In the genomic region with DNA sequence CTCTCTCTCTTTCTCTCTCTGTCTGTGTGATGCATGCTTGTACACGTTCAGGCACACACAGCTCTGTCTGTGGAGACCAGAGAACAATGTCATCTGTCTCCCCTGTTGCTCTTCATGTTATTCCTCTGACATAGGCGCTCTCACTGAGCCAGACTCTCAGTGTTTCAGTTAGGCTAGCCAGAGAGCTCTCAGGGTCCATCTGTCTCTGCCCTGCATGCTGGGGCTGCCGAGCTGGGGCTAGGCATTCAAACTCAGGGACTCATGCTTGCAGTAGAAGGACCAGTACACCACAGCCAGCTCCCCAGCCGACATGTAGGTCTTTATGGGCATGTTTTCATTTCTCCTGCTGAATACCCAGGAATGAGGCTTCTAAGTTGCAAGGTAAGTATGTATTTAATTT, we compare ENCODE assay signal across 28 mouse cellular contexts.
"Had no signal": no experiment of that assay in that cellular context is flagged by ENCODE, and none has a peak within 500 bp of the region (broad histone marks: within the 10 kb centered on the region; RNA-seq: fewer than 3 reads in every experiment).

No protein-coding gene starts in this region.

- H3K36me3 ChIP-seq: heart, embryonic 13.5 days; heart, embryonic 15.5 days; hindbrain, embryonic 13.5 days; hindbrain, embryonic 15.5 days; kidney, embryonic 15.5 days; limb, embryonic 13.5 days; limb, embryonic 15.5 days; liver, embryonic 13.5 days; liver, embryonic 15.5 days had no signal

- H3K27me3 ChIP-seq: heart, embryonic 13.5 days; hindbrain, embryonic 15.5 days; limb, embryonic 15.5 days; liver, embryonic 15.5 days had no signal

- H3K9me3 ChIP-seq: heart, embryonic 13.5 days; heart, embryonic 15.5 days; hindbrain, embryonic 13.5 days; hindbrain, embryonic 15.5 days; kidney, embryonic 15.5 days; limb, embryonic 13.5 days; limb, embryonic 15.5 days; liver, embryonic 13.5 days; liver, embryonic 15.5 days had no signal

- ATAC-seq: hindbrain, postnatal 0 days; intestine, embryonic 16.5 days; liver, postnatal 0 days had no signal

- H3K4me3 ChIP-seq: heart, adult 2 months; heart, embryonic 13.5 days; heart, embryonic 15.5 days; hindbrain, embryonic 13.5 days; hindbrain, embryonic 15.5 days; kidney, embryonic 15.5 days; limb, embryonic 13.5 days; limb, embryonic 15.5 days; liver, embryonic 13.5 days; liver, embryonic 15.5 days had no signal

- H3K4me2 ChIP-seq: heart, embryonic 11.5 days; heart, embryonic 13.5 days; heart, embryonic 15.5 days; hindbrain, embryonic 13.5 days; hindbrain, embryonic 15.5 days; kidney, embryonic 15.5 days; limb, embryonic 13.5 days; limb, embryonic 15.5 days; liver, embryonic 13.5 days; liver, embryonic 15.5 days had no signal

- DNase-seq: gastrocnemius, postnatal 14 days; gastrocnemius, postnatal 36 days; heart, adult 2 months; heart, postnatal 14 days; heart, postnatal 36 days; kidney, adult 11 months; kidney, adult 2 months; kidney, adult 9 months; kidney, postnatal 14 days; kidney, postnatal 36 days; layer of hippocampus, adult 9-11 months; layer of hippocampus, postnatal 36 days; left cerebral cortex, postnatal 4 days; liver, embryonic 13.5 days; liver, postnatal 0 days; lung, adult 2 months had no signal

- H3K27ac ChIP-seq: heart, adult 2 months; heart, embryonic 13.5 days; heart, embryonic 15.5 days; hindbrain, embryonic 13.5 days; hindbrain, embryonic 15.5 days; hindbrain, postnatal 0 days; kidney, embryonic 15.5 days; kidney, postnatal 0 days; limb, embryonic 13.5 days; limb, embryonic 15.5 days; liver, embryonic 13.5 days; liver, embryonic 15.5 days had no signal

- H3K4me1 ChIP-seq: heart, embryonic 15.5 days; hindbrain, embryonic 15.5 days; kidney, embryonic 15.5 days; limb, embryonic 13.5 days; limb, embryonic 15.5 days had no signal

- H3K9ac ChIP-seq: heart, embryonic 13.5 days; heart, embryonic 15.5 days; hindbrain, embryonic 13.5 days; hindbrain, embryonic 15.5 days; kidney, embryonic 15.5 days; limb, embryonic 13.5 days; limb, embryonic 15.5 days; liver, embryonic 13.5 days; liver, embryonic 15.5 days; liver, postnatal 0 days had no signal
